Mouse (Mus musculus): ENCODE data around the gene Sf1. TPM values are rescaled to one million over a fixed set of nuclear protein-coding genes. Genes with fewer than 3 reads are reported as not detected.

Sf1 gene
- 159 and 170 TPM in 2 replicates for polyA plus RNA-seq (2012; ENCODE audit: insufficient read depth, insufficient read length, missing spikeins)

GRCm38 (mm10) chr19:6363411-6364240 lies at the start of gene Sf1:
TSS of gene Sf1 (plus strand) at chr19:6363690.
- Histone ChIP-seq H3K4me3 (ENCODE audit: insufficient read depth, low read length) (peak within 1 kb of the TSS; percentile 65), H3K27ac (ENCODE audit: insufficient read depth, low read depth, low read length) (peak within 1 kb of the TSS; percentile 98), H3K4me1 (ENCODE audit: control insufficient read depth, insufficient read depth, low read length) (peaks cover 14% of the 10 kb centered on the region)
- no peak for TF ChIP-seq POLR2A (IDR thresholded peaks at IDR 0.05; ENCODE audit: borderline replicate concordance, low read depth, low read length)
- no peak for TF ChIP-seq CTCF (IDR thresholded peaks at IDR 0.05; ENCODE audit: low read depth, low read length)

GRCm38 (mm10) chr19:6313796-6314195 lies 49.7 kb upstream of the Sf1 start:
- Histone ChIP-seq H3K4me3 (ENCODE audit: insufficient read depth, low read length) (no peak overlapping the region), H3K4me1 (ENCODE audit: control insufficient read depth, insufficient read depth, low read length) (no peaks in the 10 kb centered on the region), H3K27ac (ENCODE audit: insufficient read depth, low read depth, low read length) (no peak overlapping the region)
- TF ChIP-seq CTCF (IDR thresholded peaks at IDR 0.05; ENCODE audit: low read depth, low read length), result no peak
- TF ChIP-seq POLR2A (IDR thresholded peaks at IDR 0.05; ENCODE audit: borderline replicate concordance, low read depth, low read length), result no peak

- no peak for TF ChIP-seq CTCF (IDR thresholded peaks at IDR 0.05; ENCODE audit: low read depth, low read length)
- no peak for TF ChIP-seq POLR2A (IDR thresholded peaks at IDR 0.05; ENCODE audit: borderline replicate concordance, low read depth, low read length)
- no peak overlapping the region for H3K27ac ChIP-seq (ENCODE audit: insufficient read depth, low read depth, low read length)
- H3K4me3 ChIP-seq (ENCODE audit: insufficient read depth, low read length), result no peak overlapping the region
- no peaks in the 10 kb centered on the region for H3K4me1 ChIP-seq (ENCODE audit: control insufficient read depth, insufficient read depth, low read length)
Measured at GRCm38 (mm10) chr19:6314513-6314912, 49.0 kb upstream of the Sf1 start.

GRCm38 (mm10) chr19:6315573-6315972 lies 47.9 kb upstream of the Sf1 start:
- Histone ChIP-seq H3K27ac (ENCODE audit: insufficient read depth, low read depth, low read length) (no peak overlapping the region), H3K4me3 (ENCODE audit: insufficient read depth, low read length) (no peak overlapping the region), H3K4me1 (ENCODE audit: control insufficient read depth, insufficient read depth, low read length) (no peaks in the 10 kb centered on the region)
- no peak for TF ChIP-seq CTCF (IDR thresholded peaks at IDR 0.05; ENCODE audit: low read depth, low read length)
- no peak for TF ChIP-seq POLR2A (IDR thresholded peaks at IDR 0.05; ENCODE audit: borderline replicate concordance, low read depth, low read length)

- Histone ChIP-seq H3K4me1 (ENCODE audit: control insufficient read depth, insufficient read depth, low read length) (no peaks in the 10 kb centered on the region), H3K27ac (ENCODE audit: insufficient read depth, low read depth, low read length) (no peak overlapping the region), H3K4me3 (ENCODE audit: insufficient read depth, low read length) (no peak overlapping the region)
- no peak for TF ChIP-seq POLR2A (IDR thresholded peaks at IDR 0.05; ENCODE audit: borderline replicate concordance, low read depth, low read length)
- no peak for TF ChIP-seq CTCF (IDR thresholded peaks at IDR 0.05; ENCODE audit: low read depth, low read length)
Measured at GRCm38 (mm10) chr19:6318145-6318544, 45.3 kb upstream of the Sf1 start.

- TF ChIP-seq CTCF (IDR thresholded peaks at IDR 0.05; ENCODE audit: low read depth, low read length), result no peak
- no peak for TF ChIP-seq POLR2A (IDR thresholded peaks at IDR 0.05; ENCODE audit: borderline replicate concordance, low read depth, low read length)
- Histone ChIP-seq H3K4me3 (ENCODE audit: insufficient read depth, low read length) (no peak overlapping the region), H3K4me1 (ENCODE audit: control insufficient read depth, insufficient read depth, low read length) (no peaks in the 10 kb centered on the region), H3K27ac (ENCODE audit: insufficient read depth, low read depth, low read length) (no peak overlapping the region)
Measured at GRCm38 (mm10) chr19:6321358-6321757, 42.1 kb upstream of the Sf1 start.

GRCm38 (mm10) chr19:6321786-6322621 lies 41.5 kb upstream of the Sf1 start:
- TF ChIP-seq POLR2A (IDR thresholded peaks at IDR 0.05; ENCODE audit: borderline replicate concordance, low read depth, low read length) (no peak), CTCF (IDR thresholded peaks at IDR 0.05; ENCODE audit: low read depth, low read length) (no peak)
- no peak overlapping the region for H3K27ac ChIP-seq (ENCODE audit: insufficient read depth, low read depth, low read length)
- no peak overlapping the region for H3K4me3 ChIP-seq (ENCODE audit: insufficient read depth, low read length)
- H3K4me1 ChIP-seq (ENCODE audit: control insufficient read depth, insufficient read depth, low read length), result no peaks in the 10 kb centered on the region

- H3K4me3 ChIP-seq (ENCODE audit: insufficient read depth, low read length), result no peak overlapping the region
- TF ChIP-seq CTCF (IDR thresholded peaks at IDR 0.05; ENCODE audit: low read depth, low read length), result no peak
- no peak for TF ChIP-seq POLR2A (IDR thresholded peaks at IDR 0.05; ENCODE audit: borderline replicate concordance, low read depth, low read length)
- H3K27ac ChIP-seq (ENCODE audit: insufficient read depth, low read depth, low read length), result no peak overlapping the region
- H3K4me1 ChIP-seq (ENCODE audit: control insufficient read depth, insufficient read depth, low read length), result no peaks in the 10 kb centered on the region
Measured at GRCm38 (mm10) chr19:6324751-6325150, 38.7 kb upstream of the Sf1 start.

- H3K4me3 ChIP-seq (ENCODE audit: insufficient read depth, low read length), result peak overlapping the region; percentile 40
- H3K4me1 ChIP-seq (ENCODE audit: control insufficient read depth, insufficient read depth, low read length), result peaks cover 15% of the 10 kb centered on the region
- TF ChIP-seq CTCF (IDR thresholded peaks at IDR 0.05; ENCODE audit: low read depth, low read length) (no peak), POLR2A (IDR thresholded peaks at IDR 0.05; ENCODE audit: borderline replicate concordance, low read depth, low read length) (no peak)
- H3K27ac ChIP-seq (ENCODE audit: insufficient read depth, low read depth, low read length), result no peak overlapping the region
Measured at GRCm38 (mm10) chr19:6331178-6331577, 32.3 kb upstream of the Sf1 start.

Measured in bone marrow macrophage, adult 2 months (primary cell).